In genomic region chr5:31054261-31055215, GRCm38 (mm10) we compare ENCODE assay signal across 8 mouse cellular contexts. TPM values are rescaled to one million over a fixed set of nuclear protein-coding genes. Genes with fewer than 3 reads are reported as not detected.
DNase-seq lines count a peak whose midpoint lies in the region; ATAC-seq lines count a peak whose summit lies in the region.

Gene Cad, plus strand, starts transcription at chr5:31054780.

- no peaks in the 10 kb centered on the region for H3K27me3 ChIP-seq in hindbrain, embryonic 15.5 days

- H3K9ac ChIP-seq in hindbrain, embryonic 15.5 days, result peak within 1 kb of the TSS; percentile 73

- ATAC-seq in hindbrain, embryonic 15.5 days (ENCODE audit: low FRiP score, low read depth), result peak; percentile 98

- H3K9me3 ChIP-seq in hindbrain, embryonic 15.5 days, result no peaks in the 10 kb centered on the region

- peak within 1 kb of the TSS; percentile 71 for H3K27ac ChIP-seq in hindbrain, embryonic 15.5 days (replicated peaks)

- under 1% methylated on average over 64 of the region's 64 CpGs for WGBS in hindbrain, embryonic 15.5 days

- H3K4me1 ChIP-seq in hindbrain, embryonic 15.5 days (replicated peaks), result peaks cover 27% of the 10 kb centered on the region

- peak within 1 kb of the TSS; percentile 94 for H3K4me2 ChIP-seq in hindbrain, embryonic 15.5 days

- H3K4me3 ChIP-seq in hindbrain, embryonic 15.5 days, result peak within 1 kb of the TSS; percentile 67

- H3K36me3 ChIP-seq in hindbrain, embryonic 15.5 days, result peaks cover 7% of the 10 kb centered on the region

- DNase-seq in R1 (ENCODE audit: low read depth, low spot score), result peak; percentile 93
- peak; percentile 95 to 98 for DNase-seq in cerebellum, postnatal 25 days
- DNase-seq in frontal cortex, postnatal 36 days (ENCODE audit: low spot score in 2 of 2), result peak; percentile 94 to 95
- DNase-seq in left cerebral cortex, adult 11 months (ENCODE audit: low spot score), result peak; percentile 86
- DNase-seq in lung, postnatal 4 days, result peak; percentile 96 to 97
- peak; percentile 79 for DNase-seq in retina, postnatal 7 days (ENCODE audit: low read depth, low spot score)
- DNase-seq in urinary bladder, adult 2 months (ENCODE audit: low spot score), result peak; percentile 86

RNA-seq across cellular contexts. Expression of gene Cad, which starts in this region (rescaled TPM):
- polyA plus RNA-seq in hindbrain, embryonic 15.5 days (2015; fragmentation: Nextera tagmentation; extraction: Ambion mirVana), result 15.7 and 16.9 TPM in 2 replicates
- polyA plus RNA-seq in urinary bladder, adult 2 months (2012; rRNA removed), result 14.6 and 14.8 TPM in 2 replicates

Comparison
In these comparisons a context has a peak if more than half of its experiments do, and no peak if none do; other contexts are left out.
1. Peak in every context shown above with its lines: DNase-seq, ATAC-seq, H3K4me3 ChIP-seq and H3K27ac ChIP-seq.